Mouse (Mus musculus): Measurements from ENCODE around the gene E030025P04Rik.

Gene E030025P04Rik

DNA sequence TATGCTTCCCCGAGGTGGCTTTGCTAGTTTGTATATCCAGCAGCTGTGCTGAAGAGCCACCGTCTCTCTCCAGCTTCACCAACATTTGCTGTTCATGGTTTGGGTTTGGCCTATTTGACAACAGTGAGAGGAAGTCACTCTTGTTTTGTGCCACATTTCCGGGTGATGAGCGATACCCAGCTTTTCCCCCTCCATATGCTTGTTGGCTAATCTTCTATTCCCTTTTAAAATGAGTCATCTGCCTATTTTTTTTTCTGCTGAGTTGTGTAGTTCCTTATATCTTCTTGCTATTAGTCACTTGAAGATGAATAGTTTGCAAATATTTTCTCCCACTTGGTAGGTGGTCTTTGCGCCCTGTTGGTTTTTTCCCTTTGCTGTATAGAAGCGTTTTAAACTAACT is 43.9 kb downstream of the E030025P04Rik start:
- DNase-seq, result no peak

GRCm38 (mm10) chr11:109091821-109092220 is 52.3 kb downstream of the E030025P04Rik start:
- DNase-seq, result no peak

Data from thymus, postnatal 25 days (tissue).